In genomic region chr4:118297844-118298243, GRCm38 (mm10) we compare ENCODE assay signal across 13 mouse cellular contexts. TPM values are rescaled to one million over a fixed set of nuclear protein-coding genes. Genes with fewer than 3 reads are reported as not detected.
DNase-seq lines count a peak whose midpoint lies in the region; ATAC-seq and TF ChIP-seq lines count a peak whose summit lies in the region.
"Had no signal": no experiment of that assay in that cellular context is flagged by ENCODE, and none has a peak within 500 bp of the region (broad histone marks: within the 10 kb centered on the region; RNA-seq: fewer than 3 reads in every experiment).

No protein-coding gene starts in this region.

- H3K36me3 ChIP-seq in heart, embryonic 15.5 days = no peaks in the 10 kb centered on the region
- no peaks in the 10 kb centered on the region for H3K36me3 ChIP-seq in stomach, embryonic 14.5 days (ENCODE audit: control insufficient read depth, insufficient read depth, low read length)
- no peaks in the 10 kb centered on the region for H3K36me3 ChIP-seq in stomach, postnatal 0 days (ENCODE audit: control insufficient read depth, insufficient read depth, low read length)
- H3K36me3 ChIP-seq in intestine, embryonic 14.5 days (ENCODE audit: control insufficient read depth, insufficient read depth, low read length) = no peaks in the 10 kb centered on the region
- no peaks in the 10 kb centered on the region for H3K36me3 ChIP-seq in stomach, embryonic 15.5 days

- intact Hi-C loops in heart, postnatal 36 days (cut with DNase I) = loop anchor here (10.0 kb wide), 1 partner anchor 463 kb away; the partner anchor contains the start of gene Slc6a9

- TF ChIP-seq EP300 in stomach, postnatal 0 days (optimal IDR thresholded peaks at IDR 0.05) = no peak

- H3K9me3 ChIP-seq in heart, embryonic 15.5 days (replicated peaks) = no peaks in the 10 kb centered on the region
- no peaks in the 10 kb centered on the region for H3K9me3 ChIP-seq in stomach, embryonic 14.5 days (ENCODE audit: control insufficient read depth, low read depth, low read length)
- H3K9me3 ChIP-seq in stomach, postnatal 0 days (ENCODE audit: control insufficient read depth, low read length) = no peaks in the 10 kb centered on the region
- H3K9me3 ChIP-seq in intestine, embryonic 14.5 days (ENCODE audit: control insufficient read depth, low read length) = no peaks in the 10 kb centered on the region
- no peaks in the 10 kb centered on the region for H3K9me3 ChIP-seq in stomach, embryonic 15.5 days

- ATAC-seq in heart, embryonic 15.5 days (replicated peaks; ENCODE audit: insufficient number of reproducible peaks, insufficient read depth, low FRiP score, low read depth) = peak; percentile 34; the same call in 1 of the 2 replicates
- ATAC-seq in stomach, embryonic 14.5 days (ENCODE audit: insufficient number of reproducible peaks, insufficient read depth, low FRiP score, low read depth) = peak; percentile 48
- no peak for ATAC-seq in stomach, postnatal 0 days (ENCODE audit: low FRiP score, low TSS enrichment)
- peak; percentile 47 for ATAC-seq in intestine, embryonic 14.5 days (replicated peaks; ENCODE audit: low FRiP score, low TSS enrichment, low read depth)
- ATAC-seq in stomach, embryonic 15.5 days (ENCODE audit: insufficient read depth, low FRiP score, low read depth) = peak; percentile 37; the same call in 1 of the 2 replicates
- ATAC-seq: inflammation-experienced regulatory T-cells, adult 6 months had no signal

- no peak overlapping the region for H3K4me3 ChIP-seq in heart, embryonic 15.5 days
- H3K4me3 ChIP-seq in stomach, embryonic 14.5 days (ENCODE audit: low read depth, low read length) = no peak overlapping the region
- H3K4me3 ChIP-seq in stomach, postnatal 0 days (ENCODE audit: low read depth, low read length) = no peak overlapping the region
- H3K4me3 ChIP-seq in intestine, embryonic 14.5 days (ENCODE audit: low read depth, low read length) = no peak overlapping the region
- H3K4me3 ChIP-seq in stomach, embryonic 15.5 days (replicated peaks) = no peak overlapping the region
- H3K4me3 ChIP-seq: myocyte had no signal

- whole genome bisulfite sequencing in heart, embryonic 15.5 days = 12% methylated on average over 5 of the region's 5 CpGs
- WGBS in stomach, embryonic 14.5 days = 12% methylated on average over 5 of the region's 5 CpGs
- WGBS in stomach, postnatal 0 days = 13% methylated on average over 5 of the region's 5 CpGs
- 4% methylated on average over 5 of the region's 5 CpGs for WGBS in intestine, embryonic 14.5 days
- WGBS in stomach, embryonic 15.5 days = 10% methylated on average over 5 of the region's 5 CpGs

- no peak for DNase-seq in heart, postnatal 36 days
- no peak for DNase-seq in stomach, postnatal 0 days (ENCODE audit: low spot score)
- DNase-seq in intestine, embryonic 14.5 days (ENCODE audit: low spot score) = no peak
- no peak for DNase-seq in left cerebral cortex, adult 9 months (ENCODE audit: low spot score in 2 of 2)
- no peak for DNase-seq in kidney, adult 18-20 months
- DNase-seq: cerebellum, postnatal 36 days; right cerebral cortex, postnatal 4 days; thymus, postnatal 25 days had no signal

- H3K9ac ChIP-seq in heart, embryonic 15.5 days = no peak overlapping the region
- H3K9ac ChIP-seq in stomach, embryonic 14.5 days (replicated peaks; ENCODE audit: low read depth, low read length) = no peak overlapping the region
- H3K9ac ChIP-seq in stomach, postnatal 0 days (ENCODE audit: low read length) = no peak overlapping the region
- no peak overlapping the region for H3K9ac ChIP-seq in intestine, embryonic 14.5 days (ENCODE audit: low read length)
- H3K9ac ChIP-seq in stomach, embryonic 15.5 days = no peak overlapping the region

- no peak for TF ChIP-seq CTCF in stomach, postnatal 0 days (IDR thresholded peaks at IDR 0.05; ENCODE audit: low read depth)

- H3K27me3 ChIP-seq in heart, embryonic 15.5 days = 0 out of 2 replicates have a peak, but pooled peaks cover 7% of the 10 kb centered on the region
- no peaks in the 10 kb centered on the region for H3K27me3 ChIP-seq in stomach, embryonic 14.5 days (ENCODE audit: control insufficient read depth, insufficient read depth, low read length)
- H3K27me3 ChIP-seq in stomach, postnatal 0 days (ENCODE audit: control insufficient read depth, insufficient read depth, low read length) = no peaks in the 10 kb centered on the region
- H3K27me3 ChIP-seq in intestine, embryonic 14.5 days (replicated peaks; ENCODE audit: control insufficient read depth, insufficient read depth, low read length) = no peaks in the 10 kb centered on the region
- no peaks in the 10 kb centered on the region for H3K27me3 ChIP-seq in stomach, embryonic 15.5 days (replicated peaks)

- H3K27ac ChIP-seq in heart, embryonic 15.5 days = no peak overlapping the region; the same call in 1 of the 2 replicates
- H3K27ac ChIP-seq in stomach, embryonic 14.5 days (ENCODE audit: low read length) = no peak overlapping the region
- H3K27ac ChIP-seq in stomach, postnatal 0 days (replicated peaks) = no peak overlapping the region
- peak overlapping the region; percentile 2 for H3K27ac ChIP-seq in intestine, embryonic 14.5 days (ENCODE audit: low read depth)
- no peak overlapping the region for H3K27ac ChIP-seq in stomach, embryonic 15.5 days

- H3K4me1 ChIP-seq in heart, embryonic 15.5 days (replicated peaks) = peaks cover 13% of the 10 kb centered on the region
- H3K4me1 ChIP-seq in stomach, embryonic 14.5 days (ENCODE audit: control insufficient read depth, insufficient read depth, low read length) = peaks cover 8% of the 10 kb centered on the region; the same call in 1 of the 2 replicates
- no peaks in the 10 kb centered on the region for H3K4me1 ChIP-seq in stomach, postnatal 0 days (replicated peaks; ENCODE audit: control insufficient read depth, insufficient read depth)
- 0 out of 2 replicates have a peak, but pooled peaks cover 8% of the 10 kb centered on the region for H3K4me1 ChIP-seq in intestine, embryonic 14.5 days (replicated peaks; ENCODE audit: control insufficient read depth, insufficient read depth, low read length)
- H3K4me1 ChIP-seq in stomach, embryonic 15.5 days = 0 out of 2 replicates have a peak, but pooled peaks cover 11% of the 10 kb centered on the region

- H3K4me2 ChIP-seq in heart, embryonic 15.5 days = peak overlapping the region; percentile 18; the same call in 1 of the 2 replicates
- H3K4me2 ChIP-seq in stomach, embryonic 14.5 days (replicated peaks; ENCODE audit: low read depth, low read length) = no peak overlapping the region
- no peak overlapping the region for H3K4me2 ChIP-seq in stomach, postnatal 0 days (replicated peaks; ENCODE audit: low read depth)
- H3K4me2 ChIP-seq in intestine, embryonic 14.5 days (ENCODE audit: low read length) = no peak overlapping the region
- H3K4me2 ChIP-seq in stomach, embryonic 15.5 days = no peak overlapping the region

RNA-seq across cellular contexts. Expression of gene Ptprf, which starts 6.6 kb away (rescaled TPM):
- polyA plus RNA-seq in heart, embryonic 15.5 days (2015; fragmentation: Nextera tagmentation; extraction: Ambion mirVana) = 16.7 and 32.2 TPM in 2 replicates
- total RNA-seq in heart, postnatal 36 days (2021) = 1 to 10 TPM; 7.5 to 9.2 TPM
- polyA plus RNA-seq in stomach, embryonic 14.5 days (2014; fragmentation: Nextera tagmentation; extraction: Ambion mirVana) = 79.8 and 84.0 TPM in 2 replicates
- 30.1 and 34.1 TPM in 2 replicates for polyA plus RNA-seq in stomach, postnatal 0 days (2015; fragmentation: Nextera tagmentation; extraction: Ambion mirVana)
- polyA plus RNA-seq in intestine, embryonic 14.5 days (2014; fragmentation: Nextera tagmentation; extraction: Ambion mirVana) = 69.1 and 73.6 TPM in 2 replicates
- polyA plus RNA-seq in stomach, embryonic 15.5 days (2015; fragmentation: Nextera tagmentation; extraction: Ambion mirVana) = 79.2 and 85.6 TPM in 2 replicates
